Mouse (Mus musculus) cerebellum, adult 2 months (tissue): Measurements from ENCODE around the gene Ankrd34c. TPM values are rescaled to one million over a fixed set of nuclear protein-coding genes. Genes with fewer than 3 reads are reported as not detected.

Source experiments
- DNase-seq, 2 experiments: peaks; one replicate each; pipeline ENCODE4 v3.0.0; 2021
- H3K27ac ChIP-seq: fragments of 200-500 bp; 2 replicates; pipeline ENCODE4 v1.5.1; 2012; ENCODE audit warnings: low read length, control low read depth, inconsistent platforms; ENCODE audit not compliant: insufficient read depth
- H3K27me3 ChIP-seq: fragments of 200-500 bp; 2 replicates; pipeline ENCODE4 v1.6.1; 2012; ENCODE audit warnings: inconsistent platforms, mild to moderate bottlenecking, low read length, moderate library complexity; ENCODE audit not compliant: control insufficient read depth, insufficient read depth
- H3K4me1 ChIP-seq: fragments of 200-500 bp; 2 replicates; pipeline ENCODE4 v1.6.1; 2011; ENCODE audit warnings: low read length; ENCODE audit not compliant: control insufficient read depth, insufficient read depth
- H3K4me3 ChIP-seq: fragments of 200-500 bp; replicated peaks from 2 replicates; pipeline ENCODE3; 2011; ENCODE audit warnings: mild to moderate bottlenecking, low read depth, low read length, control low read depth; ENCODE audit not compliant: insufficient read depth
- CTCF ChIP-seq: fragments of 200-500 bp; IDR thresholded peaks from 2 replicates; pipeline ENCODE4 v1.5.1; 2011; ENCODE audit warnings: low read depth, mild to moderate bottlenecking, control low read depth, low read length, moderate library complexity, borderline replicate concordance; ENCODE audit not compliant: insufficient read depth
- POLR2A ChIP-seq: fragments of 200-500 bp; IDR thresholded peaks from 2 replicates; pipeline ENCODE4 v1.6.1; 2011; ENCODE audit warnings: low read length, control low read depth, borderline replicate concordance; ENCODE audit not compliant: insufficient read depth
- WGBS: fragments of 180-500 bp; shearing (Covaris S2); methylation state at CpG from one replicate; pipeline ENCODE4 v1.1.7; 2018; 5-methylcytosine and 5-hydroxymethylcytosine counted together
- polyA plus RNA-seq: library from polyadenylated mRNA; depleted of rRNA; stranded (reverse); fragments of >200 nt; gene quantifications from 2 replicates; pipeline ENCODE4 v1.2.3, GENCODE M21; 2012; rRNA removed

The Ankrd34c gene
- polyA plus RNA-seq, 1 experiment = 3.6 TPM

DNA sequence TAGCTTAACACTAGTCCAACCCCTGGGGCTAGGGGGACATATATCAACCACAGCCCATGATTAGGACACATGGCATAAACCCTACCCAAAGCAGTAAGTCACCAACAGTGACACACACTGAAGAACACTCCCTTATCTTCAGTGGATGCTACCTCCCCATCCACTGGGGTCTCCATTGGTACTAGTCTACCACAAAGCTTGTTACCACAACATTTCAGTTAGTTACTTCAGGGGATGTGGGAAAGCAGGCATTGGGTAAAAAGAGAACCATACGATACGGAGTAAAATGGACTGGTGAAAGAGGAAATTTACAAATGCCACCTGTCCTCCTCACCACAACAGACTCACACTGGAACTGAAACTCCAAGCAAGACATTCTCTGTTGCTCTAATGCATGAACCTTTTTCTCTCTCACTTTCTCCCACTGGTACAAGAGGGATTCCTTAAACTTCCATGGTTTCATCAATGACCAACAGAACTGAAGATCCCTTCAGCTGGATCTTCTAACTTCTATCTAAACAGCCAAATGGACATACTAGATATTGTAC is 37.3 kb downstream of the Ankrd34c start:
- Histone ChIP-seq H3K4me3 (no peak overlapping the region), H3K4me1 (no peaks in the 10 kb centered on the region), H3K27ac (no peak overlapping the region), H3K27me3 (no peaks in the 10 kb centered on the region)
- DNase-seq = no peak
- 100% methylated on average over 2 of the region's 2 CpGs for WGBS
- TF ChIP-seq CTCF (no peak), POLR2A (no peak)

DNA sequence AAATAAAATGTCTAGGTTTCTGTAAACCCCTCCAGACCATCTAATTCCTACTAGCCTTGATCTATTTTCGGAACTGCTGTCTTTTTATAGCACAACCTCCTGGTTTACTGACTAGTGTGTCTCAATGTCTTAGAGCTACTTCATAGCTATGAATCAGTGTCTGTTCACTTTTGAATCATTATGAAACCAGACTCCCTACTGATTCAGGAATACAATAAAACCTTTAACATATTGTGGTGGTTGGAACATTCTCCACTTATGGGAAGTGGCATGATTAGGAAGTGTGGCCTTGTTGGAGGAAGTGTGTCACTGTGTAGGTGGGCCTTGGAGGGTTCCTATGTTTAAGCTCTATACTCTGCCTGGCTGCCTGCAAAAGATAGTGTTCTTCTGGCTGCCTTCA is 43.1 kb downstream of the Ankrd34c start:
- H3K27ac ChIP-seq = no peak overlapping the region
- no peaks in the 10 kb centered on the region for H3K27me3 ChIP-seq
- H3K4me1 ChIP-seq = no peaks in the 10 kb centered on the region
- no peak overlapping the region for H3K4me3 ChIP-seq
- DNase-seq = no peak
- WGBS = 91% methylated on average over 1 of the region's 1 CpGs
- TF ChIP-seq CTCF = no peak
- TF ChIP-seq POLR2A = no peak

DNA sequence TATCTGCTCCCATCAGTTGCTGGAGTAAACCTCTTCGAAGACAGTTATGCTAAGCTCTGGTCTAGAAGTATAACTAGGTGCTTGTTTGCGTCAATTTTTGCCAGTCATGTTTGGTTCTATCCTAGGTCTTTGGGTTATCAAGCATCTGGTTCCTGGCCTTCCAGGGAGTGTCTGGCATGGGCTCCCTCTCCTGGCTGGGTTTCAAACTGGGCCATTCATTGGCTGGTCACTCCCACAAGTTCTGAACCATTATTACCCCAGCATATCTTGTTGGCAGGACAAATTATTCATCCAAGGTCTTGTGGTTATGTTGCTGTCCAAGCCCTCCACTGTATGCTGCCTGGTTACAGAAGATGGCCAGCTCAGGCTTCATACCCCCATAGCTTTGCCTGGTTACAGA is 44.6 kb downstream of the Ankrd34c start:
- no peaks in the 10 kb centered on the region for H3K4me1 ChIP-seq
- H3K27ac ChIP-seq = no peak overlapping the region
- H3K4me3 ChIP-seq = no peak overlapping the region
- 80% methylated on average over 2 of the region's 2 CpGs for WGBS
- no peaks in the 10 kb centered on the region for H3K27me3 ChIP-seq
- no peak for TF ChIP-seq POLR2A
- no peak for TF ChIP-seq CTCF
- no peak for DNase-seq

DNA sequence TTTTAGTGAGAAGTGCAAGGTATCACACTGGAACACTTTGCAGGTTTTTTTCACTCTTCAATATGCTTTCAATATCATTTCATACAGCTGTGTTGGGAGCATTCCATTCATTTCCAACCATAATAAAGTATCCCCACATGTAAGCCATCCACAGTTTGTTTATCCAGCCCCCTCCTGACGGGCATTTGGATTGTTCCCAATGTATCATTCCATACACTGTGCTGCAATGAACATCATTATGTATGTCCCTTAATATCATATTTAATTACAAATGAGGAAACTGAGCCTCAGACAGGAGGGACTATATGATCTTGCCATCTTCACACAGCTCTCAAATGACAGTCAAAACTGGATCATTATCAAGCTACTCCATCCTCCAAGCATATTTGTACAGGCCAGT is 49.1 kb downstream of the Ankrd34c start:
- Histone ChIP-seq H3K27me3 (no peaks in the 10 kb centered on the region), H3K4me1 (no peaks in the 10 kb centered on the region), H3K4me3 (no peak overlapping the region), H3K27ac (no peak overlapping the region)
- TF ChIP-seq POLR2A = no peak
- TF ChIP-seq CTCF = no peak
- no peak for DNase-seq
- WGBS = 62% methylated on average over 1 of the region's 1 CpGs

DNA sequence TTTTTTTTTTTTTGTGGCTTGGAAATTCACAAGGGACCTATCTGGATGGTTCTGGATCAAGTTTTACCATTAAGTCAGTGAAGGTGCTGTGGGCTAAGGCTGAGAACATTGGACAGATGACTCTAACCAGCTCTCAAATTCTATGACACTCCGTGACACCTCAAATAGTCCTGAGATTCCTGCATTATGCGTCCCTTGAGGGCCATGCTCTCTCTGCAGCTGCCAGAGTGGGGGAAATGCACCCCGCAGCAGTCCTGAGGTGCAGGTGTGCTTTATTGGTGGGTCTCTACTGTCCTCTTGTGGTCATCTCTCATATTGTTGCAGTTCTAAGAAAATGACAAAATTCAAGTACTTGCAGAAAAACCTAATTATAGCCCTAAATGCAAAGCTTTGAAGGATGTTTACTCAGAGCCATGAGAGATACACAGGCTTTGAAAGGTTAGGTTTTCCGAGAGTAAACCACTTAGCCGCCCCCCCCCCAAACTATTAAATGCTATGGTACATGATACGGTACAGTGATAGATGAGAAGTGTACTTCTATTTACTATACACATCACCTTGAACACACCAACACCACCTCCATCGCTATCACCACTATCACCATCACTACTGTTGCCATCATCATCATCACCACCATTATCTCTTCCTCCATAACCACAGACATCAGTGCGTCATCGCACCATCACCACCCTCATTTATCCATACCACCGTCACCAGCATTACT is 50.6 kb downstream of the Ankrd34c start:
- WGBS = 63% methylated on average over 10 of the region's 10 CpGs
- no peaks in the 10 kb centered on the region for H3K27me3 ChIP-seq
- H3K27ac ChIP-seq = no peak overlapping the region
- no peak overlapping the region for H3K4me3 ChIP-seq
- TF ChIP-seq POLR2A (no peak), CTCF (peak; percentile 64; the same call in 1 of the 2 replicates)
- peak in 1 of 2 experiments; percentile 10 for DNase-seq
- no peaks in the 10 kb centered on the region for H3K4me1 ChIP-seq

DNA sequence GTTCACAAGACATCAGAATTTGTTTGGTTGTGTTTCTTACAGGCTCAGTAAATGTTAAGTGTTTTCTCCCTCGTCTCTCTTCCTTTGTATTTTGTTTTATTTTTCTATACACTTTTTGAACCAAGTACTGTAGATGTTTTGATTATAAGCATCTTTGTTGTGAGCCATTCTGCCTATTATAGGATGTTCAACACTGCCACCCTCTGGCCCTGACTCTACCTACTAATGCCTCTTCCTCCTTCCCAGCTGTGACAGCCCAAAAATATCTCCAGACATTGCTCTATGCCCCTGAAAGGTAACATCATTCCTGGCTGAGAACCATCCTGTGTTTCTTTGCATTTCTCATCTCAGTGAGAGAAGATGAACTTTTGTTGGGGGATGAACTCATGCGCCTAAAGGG is 52.0 kb downstream of the Ankrd34c start:
- TF ChIP-seq CTCF (no peak), POLR2A (no peak)
- Histone ChIP-seq H3K4me1 (no peaks in the 10 kb centered on the region), H3K4me3 (no peak overlapping the region), H3K27me3 (no peaks in the 10 kb centered on the region), H3K27ac (no peak overlapping the region)
- WGBS = 78% methylated on average over 2 of the region's 2 CpGs
- DNase-seq = no peak

DNA sequence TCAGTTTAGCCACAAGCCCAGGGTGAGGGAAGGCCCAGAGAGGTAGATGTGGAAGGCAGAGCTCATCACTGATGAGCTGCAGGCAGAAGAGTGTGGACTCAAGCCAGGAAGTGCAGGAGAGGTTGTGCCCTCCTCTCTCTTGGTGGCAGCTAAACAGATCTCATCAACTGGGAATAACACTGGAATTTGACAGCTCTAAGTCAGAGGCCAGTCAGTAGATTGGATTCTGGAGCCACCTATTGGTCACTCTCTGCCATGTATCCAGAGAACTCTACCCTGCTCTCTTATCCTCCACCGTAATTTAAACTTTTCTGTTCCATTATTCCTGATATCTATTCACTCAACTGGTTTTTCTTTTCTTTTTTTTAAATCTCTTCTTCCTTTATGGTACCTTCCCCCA is 59.3 kb downstream of the Ankrd34c start:
- Histone ChIP-seq H3K27ac (no peak overlapping the region), H3K4me3 (no peak overlapping the region), H3K27me3 (no peaks in the 10 kb centered on the region), H3K4me1 (no peaks in the 10 kb centered on the region)
- DNase-seq = peak in 1 of 2 experiments; percentile 7
- TF ChIP-seq POLR2A (no peak), CTCF (peak; percentile 49; the same call in 1 of the 2 replicates)
- 49% methylated on average over 1 of the region's 1 CpGs for WGBS

Other genes with a start within 250 kb of the Ankrd34c start
- 3.5 and 3.9 TPM in 2 replicates for gene Minar1, start 115.3 kb downstream of the Ankrd34c start, polyA plus RNA-seq
- gene Tmed3, start 33.4 kb downstream of the Ankrd34c start, polyA plus RNA-seq = 42.0 and 45.0 TPM in 2 replicates
- 168 and 172 TPM in 2 replicates for gene Rasgrf1, start 171.4 kb upstream of the Ankrd34c start, polyA plus RNA-seq